In the genomic region with DNA sequence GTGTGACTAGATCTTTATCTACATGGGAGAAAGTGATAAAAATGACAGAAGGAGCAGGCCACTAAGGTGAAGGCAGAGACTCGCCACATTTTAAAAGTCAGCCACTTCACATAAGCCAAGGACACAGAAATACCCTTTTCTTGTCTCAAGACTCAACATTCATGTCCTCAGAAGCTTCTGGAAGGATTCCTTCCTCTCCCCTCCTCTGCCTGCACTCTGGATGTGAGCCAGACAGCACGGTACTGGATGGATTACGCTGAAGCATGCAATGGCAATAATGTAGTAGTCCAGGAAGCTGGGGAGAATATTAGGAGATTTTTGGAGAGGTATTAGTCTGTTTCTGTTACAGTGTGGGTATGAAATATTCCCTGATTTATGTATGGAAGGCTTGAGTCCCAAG, we compare ENCODE assay signal across 15 mouse cellular contexts.
"Had no signal": no experiment of that assay in that cellular context is flagged by ENCODE, and none has a peak within 500 bp of the region (broad histone marks: within the 10 kb centered on the region; RNA-seq: fewer than 3 reads in every experiment).

No protein-coding gene starts in this region.

- H3K27ac ChIP-seq: left cerebral cortex, adult 2 months; liver, embryonic 13.5 days; macrophage; midbrain, embryonic 12.5 days; midbrain, embryonic 15.5 days; neural tube, embryonic 12.5 days; neural tube, embryonic 15.5 days had no signal

- ATAC-seq: intestine, postnatal 0 days; lung, postnatal 0 days; midbrain, embryonic 15.5 days had no signal

- H3K4me1 ChIP-seq: liver, embryonic 13.5 days; midbrain, embryonic 12.5 days; midbrain, embryonic 15.5 days; neural tube, embryonic 12.5 days; neural tube, embryonic 15.5 days had no signal

- H3K27me3 ChIP-seq: liver, embryonic 13.5 days; midbrain, embryonic 12.5 days; midbrain, embryonic 15.5 days; neural tube, embryonic 12.5 days; neural tube, embryonic 15.5 days had no signal

- DNase-seq: layer of hippocampus, postnatal 36 days; liver, embryonic 13.5 days; lung, embryonic 14.5 days; right cerebral cortex, adult 18-20 months; right cerebral cortex, postnatal 14 days; thymus, adult 18-20 months; thymus, postnatal 36 days had no signal

- H3K36me3 ChIP-seq: liver, embryonic 13.5 days; midbrain, embryonic 12.5 days; midbrain, embryonic 15.5 days; neural tube, embryonic 12.5 days; neural tube, embryonic 15.5 days had no signal

- H3K4me2 ChIP-seq: liver, embryonic 13.5 days; lung, embryonic 14.5 days; midbrain, embryonic 12.5 days; midbrain, embryonic 15.5 days; neural tube, embryonic 12.5 days; neural tube, embryonic 15.5 days had no signal

- H3K9ac ChIP-seq: liver, embryonic 13.5 days; lung, embryonic 14.5 days; midbrain, embryonic 12.5 days; midbrain, embryonic 15.5 days; neural tube, embryonic 12.5 days; neural tube, embryonic 15.5 days had no signal

- H3K9me3 ChIP-seq: liver, embryonic 13.5 days; midbrain, embryonic 12.5 days; midbrain, embryonic 15.5 days; neural tube, embryonic 12.5 days; neural tube, embryonic 15.5 days had no signal

- H3K4me3 ChIP-seq: left cerebral cortex, adult 2 months; liver, embryonic 13.5 days; midbrain, embryonic 12.5 days; midbrain, embryonic 15.5 days; neural tube, embryonic 12.5 days; neural tube, embryonic 15.5 days had no signal
